Mouse (Mus musculus): ENCODE data around the gene Gm20831.
"Not testable (repeated sequence)": the region's sequence is repeated elsewhere in the genome, so short reads cannot be mapped to it uniquely, and the experiment has no call there.

Gm20831 gene

DNA sequence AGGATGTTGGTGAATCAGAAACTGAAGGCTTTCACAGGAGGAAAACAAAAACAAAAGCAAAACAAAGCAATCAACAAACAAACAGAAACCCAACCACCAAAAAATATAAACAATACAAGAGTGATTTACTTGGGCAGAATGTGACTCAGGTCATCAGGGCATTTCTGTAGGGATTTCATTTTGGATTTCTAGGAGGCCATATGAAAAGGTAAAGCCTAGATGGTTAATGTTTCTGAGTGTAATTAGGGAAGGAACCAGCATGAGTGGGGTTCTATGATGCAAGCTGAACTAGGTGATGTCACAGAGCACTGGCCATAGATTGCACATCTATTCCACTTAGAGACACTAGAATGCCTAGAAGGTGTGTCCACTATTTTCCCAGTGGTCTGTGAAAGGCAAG is at the start of gene Gm20831, which contains the start of gene Gm20772:
TSS of gene Gm20831 (plus strand) at position 301 of the 400 bp plus-strand sequence.
TSS of gene Gm20772 (plus strand) at position 301 of the 400 bp plus-strand sequence.
- not testable (repeated sequence) for DNase-seq (ENCODE audit: low read depth, low spot score)

- not testable (repeated sequence) for DNase-seq (ENCODE audit: low read depth, low spot score)
Observed at GRCm38 (mm10) chrY:17846166-17846565, 28.4 kb upstream of the Gm20831 start, which contains the start of gene Gm21904. Gm21904 (minus strand) TSS chrY:17846266.

DNA sequence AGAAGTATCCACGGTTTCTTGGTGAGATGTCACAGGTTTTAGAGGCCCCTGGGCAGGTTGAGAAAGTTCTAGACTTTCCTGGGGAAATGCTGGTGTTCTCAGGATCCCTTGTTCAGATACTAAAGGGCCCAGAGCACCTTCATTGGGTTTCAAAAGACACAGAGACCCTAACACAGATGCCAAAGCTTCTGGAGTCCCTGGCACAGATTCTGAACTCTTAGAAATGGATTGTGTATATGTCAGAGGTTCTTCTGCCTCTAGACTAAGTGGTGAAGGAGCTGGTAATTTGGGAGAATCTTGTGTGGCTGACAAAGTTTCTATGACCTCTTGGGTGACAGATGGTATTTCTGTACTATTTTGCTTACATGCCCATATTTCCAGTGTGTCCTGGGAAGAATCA is 62.7 kb downstream of the Gm20831 start, which contains the start of gene Srsy:
TSS of gene Srsy (minus strand) at position 101 of the 400 bp plus-strand sequence.
- not testable (repeated sequence) for DNase-seq (ENCODE audit: low read depth, low spot score)
